Mouse (Mus musculus) bone marrow macrophage, adult 2 months (primary cell): ENCODE measurements around the gene Aldh1a2. TPM values are rescaled to one million over a fixed set of nuclear protein-coding genes. Genes with fewer than 3 reads are reported as not detected.

Source experiments
- H3K27ac ChIP-seq: 2 replicates; pipeline ENCODE4 v1.5.1; 2012; ENCODE audit warnings: low read depth, low read length; ENCODE audit not compliant: insufficient read depth
- H3K4me1 ChIP-seq: 2 replicates; pipeline ENCODE4 v1.6.1; 2012; ENCODE audit warnings: low read length; ENCODE audit not compliant: control insufficient read depth, insufficient read depth
- H3K4me3 ChIP-seq: 2 replicates; pipeline ENCODE4 v1.5.1; 2012; ENCODE audit warnings: mild to moderate bottlenecking, low read length, moderate library complexity; ENCODE audit not compliant: insufficient read depth
- CTCF ChIP-seq: IDR thresholded peaks from 2 replicates; pipeline ENCODE4 v1.5.1; 2012; ENCODE audit warnings: low read depth, mild to moderate bottlenecking, low read length, moderate library complexity
- POLR2A ChIP-seq: IDR thresholded peaks from 2 replicates; pipeline ENCODE4 v1.6.1; 2012; ENCODE audit warnings: mild to moderate bottlenecking, low read depth, low read length, borderline replicate concordance
- polyA plus RNA-seq: library from polyadenylated mRNA; stranded (reverse); fragments of >200 nt; gene quantifications from 2 replicates; pipeline ENCODE4 v1.2.4, GENCODE M21; 2012; ENCODE audit not compliant: missing spikeins, insufficient read depth, insufficient read length

Gene Aldh1a2
- polyA plus RNA-seq, 1 experiment, result 0.24 TPM

DNA sequence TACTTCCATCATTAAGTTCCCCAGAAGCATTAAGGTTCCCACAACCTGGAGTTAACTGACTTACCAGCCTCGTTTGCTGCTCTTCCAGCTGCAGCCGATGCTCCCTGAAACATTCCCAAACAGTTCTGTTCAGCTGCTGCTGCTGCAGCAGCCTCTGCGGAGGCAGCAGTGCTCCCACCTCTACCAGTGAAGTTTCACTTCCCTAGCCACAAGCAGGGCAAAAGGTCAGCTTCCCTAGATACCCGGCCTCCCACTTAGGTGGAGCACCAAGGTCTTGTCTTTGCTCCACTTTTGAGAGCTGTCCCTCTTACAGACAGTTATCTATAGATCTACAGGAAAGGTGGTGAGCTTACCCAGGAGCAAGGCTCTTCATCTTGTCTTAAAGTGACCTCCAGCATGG is 2.0 kb upstream of the Aldh1a2 start:
- TF ChIP-seq CTCF (no peak), POLR2A (no peak)
- H3K4me1 ChIP-seq, result peaks cover 2% of the 10 kb centered on the region; the same call in 1 of the 2 replicates
- H3K27ac ChIP-seq, result no peak overlapping the region
- H3K4me3 ChIP-seq, result no peak overlapping the region

DNA sequence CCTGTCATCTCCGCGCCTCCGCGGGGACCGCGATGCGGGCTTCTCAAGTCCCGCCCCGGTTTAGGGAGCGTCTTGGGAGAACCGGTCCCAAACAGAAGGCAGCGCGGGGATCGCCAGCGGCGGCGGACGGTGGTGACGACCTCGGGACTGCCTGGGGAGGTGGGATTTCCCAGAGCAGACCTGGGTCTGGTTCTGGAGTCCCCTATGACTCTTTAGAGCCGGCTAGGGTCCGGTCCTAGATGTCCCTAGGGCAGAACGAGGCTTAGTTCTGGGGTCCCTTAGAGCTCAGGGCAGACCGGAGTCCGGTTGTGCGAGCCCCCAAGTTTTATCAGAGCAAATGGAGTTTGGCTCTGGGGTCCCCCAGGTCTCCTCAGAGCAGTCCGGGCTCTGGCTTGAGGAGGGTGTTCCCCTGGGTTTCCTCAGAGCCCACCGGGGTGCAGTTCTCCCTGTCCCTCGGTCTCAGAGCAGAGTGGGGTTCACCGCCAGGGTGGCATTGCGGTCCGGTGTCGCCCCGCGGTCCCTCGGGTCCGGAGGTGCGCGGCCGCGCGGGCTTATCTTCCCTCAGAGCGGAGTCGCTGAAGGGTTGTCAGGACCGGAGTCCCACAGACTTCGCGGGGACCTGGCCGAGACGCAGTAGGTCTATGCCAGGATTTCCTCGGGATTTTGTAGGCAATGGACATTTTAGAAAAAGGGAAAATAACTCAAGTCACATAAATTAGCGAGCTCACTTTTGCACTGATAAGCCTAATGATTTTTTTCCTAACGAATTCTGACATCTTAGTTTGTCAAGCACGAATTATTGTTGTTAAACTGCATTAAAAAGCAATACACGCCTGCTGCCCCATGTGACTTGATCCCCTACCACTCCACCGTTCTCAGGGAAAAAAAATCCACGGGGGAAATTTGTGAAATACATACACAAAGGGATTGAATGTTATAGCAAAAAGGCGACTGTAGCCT is 727 bp downstream of the Aldh1a2 start:
- Histone ChIP-seq H3K27ac (no peak overlapping the region), H3K4me3 (peak overlapping the region; percentile 39), H3K4me1 (peaks cover 2% of the 10 kb centered on the region; the same call in 1 of the 2 replicates)
- TF ChIP-seq CTCF (no peak), POLR2A (no peak)

DNA sequence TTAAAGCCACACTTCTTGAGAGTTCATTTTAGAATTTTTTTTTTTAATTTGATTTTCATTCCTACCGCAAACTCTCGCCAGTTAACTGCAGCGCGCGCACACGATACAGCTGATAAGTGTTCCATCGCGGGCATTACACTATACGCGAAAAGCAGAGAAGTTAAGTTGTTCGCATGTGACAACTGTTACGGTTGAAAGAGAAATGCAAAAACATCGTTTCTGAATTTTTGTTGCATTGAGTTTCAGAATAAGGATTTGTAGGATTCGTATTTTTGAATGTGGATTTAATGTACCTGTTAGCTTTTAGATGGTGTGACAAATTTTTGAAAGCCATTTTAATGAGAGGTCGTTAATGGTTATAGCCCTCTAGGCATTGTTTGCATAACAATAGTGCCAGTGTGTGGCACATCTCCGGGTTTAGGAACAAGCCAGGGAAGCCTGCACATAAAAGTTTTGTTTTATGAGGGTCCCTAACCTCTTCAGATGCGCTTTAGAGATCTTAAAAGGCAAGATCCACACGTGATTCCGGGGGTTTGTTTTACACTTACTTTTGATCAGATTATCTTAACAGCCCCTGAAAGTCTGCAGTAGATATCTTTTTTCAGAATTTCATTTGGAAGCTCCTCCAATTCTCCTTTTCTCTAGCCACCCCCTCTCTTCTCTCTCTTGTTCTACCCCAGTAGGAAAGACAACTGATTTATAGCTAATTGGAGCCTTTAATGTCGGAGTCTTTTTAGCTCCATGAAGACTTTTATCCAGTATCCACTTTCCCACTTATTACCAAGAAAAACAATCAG is 1.6 kb downstream of the Aldh1a2 start:
- TF ChIP-seq CTCF, result no peak
- TF ChIP-seq POLR2A, result no peak
- H3K4me3 ChIP-seq, result no peak overlapping the region
- H3K4me1 ChIP-seq, result peaks cover 2% of the 10 kb centered on the region; the same call in 1 of the 2 replicates
- no peak overlapping the region for H3K27ac ChIP-seq

DNA sequence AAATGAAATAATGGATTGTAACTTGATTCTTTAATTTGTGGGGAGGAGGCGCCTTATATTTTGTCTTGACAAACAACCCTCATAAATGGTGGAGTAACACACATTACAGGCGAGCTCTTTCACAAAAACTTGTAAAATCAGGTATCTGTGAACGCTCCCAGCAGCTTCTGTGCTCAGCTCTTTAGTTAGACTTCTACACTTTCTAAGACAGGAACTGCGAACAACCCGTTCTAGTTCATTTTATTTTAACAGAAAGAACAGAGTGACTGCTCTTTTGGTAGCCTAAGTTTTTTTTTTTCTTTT is 2.2 kb downstream of the Aldh1a2 start:
- Histone ChIP-seq H3K4me1 (peaks cover 2% of the 10 kb centered on the region; the same call in 1 of the 2 replicates), H3K27ac (no peak overlapping the region), H3K4me3 (no peak overlapping the region)
- TF ChIP-seq CTCF (no peak), POLR2A (no peak)

DNA sequence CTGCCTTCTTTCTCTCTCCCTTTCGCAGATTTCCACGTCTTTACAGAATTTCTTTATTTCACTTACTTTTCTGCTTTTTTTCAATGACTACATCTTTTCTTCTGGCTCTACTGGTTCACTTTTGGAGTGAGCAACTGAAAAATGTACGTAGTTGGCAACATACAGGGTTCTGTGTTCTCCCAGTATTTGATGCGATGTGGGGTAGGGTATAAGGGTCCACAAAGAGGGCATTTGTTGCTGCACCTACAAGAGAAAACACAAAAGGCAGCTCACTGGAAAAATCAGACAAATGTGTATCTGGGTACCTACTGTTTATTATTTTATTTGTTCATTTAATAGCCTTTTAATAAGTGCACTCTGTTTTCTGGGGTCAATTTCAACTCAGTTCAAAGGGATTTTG is 3.6 kb downstream of the Aldh1a2 start:
- H3K4me1 ChIP-seq, result no peaks in the 10 kb centered on the region
- TF ChIP-seq POLR2A (no peak), CTCF (no peak)
- H3K27ac ChIP-seq, result no peak overlapping the region
- no peak overlapping the region for H3K4me3 ChIP-seq

DNA sequence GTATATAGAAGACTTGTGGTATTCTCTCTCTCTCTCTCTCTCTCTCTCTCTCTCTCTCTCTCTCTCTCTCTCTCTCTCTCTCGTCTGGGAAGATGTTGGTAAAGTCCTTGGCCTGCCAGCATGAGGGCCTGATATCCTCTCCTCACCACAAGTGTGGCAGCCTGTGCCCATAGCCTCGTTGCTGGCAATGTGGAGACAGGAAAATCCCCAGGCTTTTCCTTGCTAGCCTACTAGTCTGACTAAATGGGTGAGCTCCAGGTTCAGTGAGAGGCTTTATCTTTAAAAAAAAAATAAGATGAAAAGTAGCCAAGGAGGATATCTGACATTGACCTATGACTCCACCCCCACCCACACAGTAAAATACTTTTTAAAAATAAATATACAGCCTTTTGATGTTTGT is 4.8 kb downstream of the Aldh1a2 start:
- no peak for TF ChIP-seq CTCF
- TF ChIP-seq POLR2A, result no peak
- no peak overlapping the region for H3K4me3 ChIP-seq
- no peaks in the 10 kb centered on the region for H3K4me1 ChIP-seq
- H3K27ac ChIP-seq, result no peak overlapping the region

DNA sequence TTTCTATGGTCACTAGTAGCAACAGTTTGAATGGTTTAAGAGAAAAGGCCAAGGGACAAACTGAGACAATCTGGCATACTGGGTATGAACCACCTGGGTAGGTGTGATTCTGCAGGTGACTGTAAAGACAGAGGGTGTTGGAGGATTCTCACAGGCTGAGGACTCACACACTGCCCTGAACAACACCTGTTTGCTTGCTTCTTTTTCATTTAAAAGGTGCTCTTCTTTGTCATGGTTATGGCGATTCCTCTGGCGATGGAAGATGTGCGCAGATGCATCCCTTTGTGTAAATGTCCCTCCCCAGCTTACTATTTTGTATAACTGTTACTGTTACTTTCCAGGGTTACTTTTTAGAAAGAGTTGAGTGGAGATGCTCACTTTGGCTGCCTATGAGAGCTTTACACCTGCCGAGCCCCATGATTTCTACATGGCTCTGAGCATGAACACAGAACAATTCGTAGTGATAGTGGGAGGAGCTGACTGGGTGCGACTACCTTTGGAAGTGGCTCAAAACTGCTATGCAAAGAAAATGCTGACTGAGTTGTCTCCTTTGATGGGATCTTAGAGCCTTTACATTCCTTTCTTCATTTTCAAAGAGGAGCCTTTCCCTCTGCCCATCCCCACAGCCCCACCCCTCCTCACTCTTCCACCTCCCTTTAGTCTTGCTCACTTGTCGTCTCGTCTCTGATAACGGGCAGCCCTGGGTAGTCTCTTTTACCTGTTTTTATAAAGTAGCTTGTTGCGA is 11.8 kb downstream of the Aldh1a2 start:
- TF ChIP-seq CTCF (no peak), POLR2A (no peak)
- H3K27ac ChIP-seq, result no peak overlapping the region
- H3K4me1 ChIP-seq, result no peaks in the 10 kb centered on the region
- no peak overlapping the region for H3K4me3 ChIP-seq

DNA sequence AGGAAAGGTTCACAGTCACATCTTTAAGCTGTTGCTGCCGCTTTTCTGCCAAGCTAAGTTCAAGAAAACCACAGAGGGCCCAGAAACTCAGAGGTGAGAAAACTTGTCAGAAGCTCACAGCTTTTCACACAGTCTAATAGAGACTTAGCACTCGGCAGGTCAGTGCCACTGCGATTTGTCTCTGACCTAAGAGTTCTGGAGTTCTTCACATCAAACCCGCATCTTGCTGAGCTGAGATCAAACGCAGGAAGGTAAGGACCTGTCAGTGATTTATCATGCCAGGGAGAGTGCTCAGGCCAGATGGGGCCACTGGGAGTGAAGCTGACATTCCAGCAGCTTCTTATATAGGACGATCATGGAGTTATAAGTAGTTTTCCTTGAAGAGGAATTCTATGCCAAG is 14.4 kb downstream of the Aldh1a2 start:
- Histone ChIP-seq H3K27ac (no peak overlapping the region), H3K4me3 (no peak overlapping the region), H3K4me1 (no peaks in the 10 kb centered on the region)
- TF ChIP-seq POLR2A, result no peak
- no peak for TF ChIP-seq CTCF

DNA sequence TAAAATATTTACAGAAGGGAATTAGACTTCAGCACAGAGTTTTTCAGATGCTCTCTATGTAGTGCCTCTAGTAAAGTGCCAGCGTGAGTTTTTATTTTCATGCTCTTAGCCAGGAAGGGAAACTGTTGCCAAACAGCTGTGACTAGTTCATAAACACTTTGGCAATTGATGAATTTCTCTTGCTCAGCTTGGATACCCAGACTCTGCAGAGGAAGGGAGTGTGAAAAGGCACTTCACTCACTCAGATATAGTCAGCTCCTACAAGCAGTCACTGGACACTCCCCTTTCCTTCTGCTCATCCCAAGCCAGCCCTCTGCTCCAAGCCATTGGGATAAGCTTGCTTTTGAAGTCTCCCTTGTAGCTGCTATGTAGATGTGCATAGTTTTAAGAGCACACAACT is 21.0 kb downstream of the Aldh1a2 start:
- no peak overlapping the region for H3K27ac ChIP-seq
- no peaks in the 10 kb centered on the region for H3K4me1 ChIP-seq
- no peak overlapping the region for H3K4me3 ChIP-seq
- TF ChIP-seq CTCF (no peak), POLR2A (no peak)

DNA sequence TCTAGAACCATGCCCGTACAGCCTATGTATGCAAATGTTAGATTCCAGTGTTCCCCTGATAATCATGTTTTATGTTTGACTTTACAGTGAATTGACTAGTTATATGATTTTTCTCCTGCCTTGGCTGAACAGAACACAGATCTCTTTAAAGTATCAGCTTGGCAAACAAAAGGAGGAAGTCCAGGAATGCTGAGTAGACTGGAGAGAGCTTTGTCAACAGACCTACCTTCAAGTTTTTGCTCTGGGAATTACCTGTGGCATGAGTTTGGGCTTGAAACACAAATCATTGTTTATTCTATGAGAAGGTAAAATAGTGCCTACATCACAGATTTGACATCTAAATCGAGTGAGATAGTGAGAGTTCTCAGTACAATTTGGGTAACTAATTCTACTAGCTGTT is 24.3 kb downstream of the Aldh1a2 start:
- no peak for TF ChIP-seq CTCF
- no peak for TF ChIP-seq POLR2A
- Histone ChIP-seq H3K4me1 (no peaks in the 10 kb centered on the region), H3K27ac (no peak overlapping the region), H3K4me3 (no peak overlapping the region)
